Mouse (Mus musculus) liver, adult 2 months (tissue): ENCODE measurements around the gene Mlh1.

Source experiments
- CTCF ChIP-seq: fragments of 200-500 bp; IDR thresholded peaks from 2 replicates; pipeline ENCODE4 v1.5.1; 2011; ENCODE audit warnings: low read depth, low read length, control low read depth
- POLR2A ChIP-seq: fragments of 200-500 bp; IDR thresholded peaks from 2 replicates; pipeline ENCODE4 v1.6.1; 2011; ENCODE audit warnings: low read length, control low read depth; ENCODE audit not compliant: insufficient read depth; ENCODE audit errors: extremely low read depth

DNA sequence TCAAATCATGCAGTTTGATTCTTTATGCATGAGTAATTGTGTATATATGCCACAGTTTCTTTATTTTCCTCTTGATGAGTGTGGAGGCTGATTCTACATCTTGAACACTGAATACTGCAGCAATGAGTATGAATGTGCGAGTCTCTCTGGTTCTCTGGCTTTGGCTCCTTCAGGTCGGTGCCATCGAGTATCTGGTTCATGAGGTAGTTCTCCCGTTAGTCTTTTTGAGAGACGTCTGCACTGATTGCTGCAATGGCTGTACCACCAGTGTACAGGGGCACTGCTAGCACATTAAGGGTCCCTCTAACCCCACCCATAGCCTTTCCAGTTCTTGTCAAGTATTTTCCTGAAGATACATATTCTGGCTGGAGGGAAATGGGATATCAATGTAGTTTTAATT lies 42.2 kb upstream of the Mlh1 start:
- TF ChIP-seq POLR2A (no peak), CTCF (no peak)
